Mouse (Mus musculus): ENCODE results near the gene Gm45711. TPM values are rescaled to one million over a fixed set of nuclear protein-coding genes. Genes with fewer than 3 reads are reported as not detected.

Gm45711 gene
- polyA plus RNA-seq, 1 experiment from 2014 or later: not detected

DNA sequence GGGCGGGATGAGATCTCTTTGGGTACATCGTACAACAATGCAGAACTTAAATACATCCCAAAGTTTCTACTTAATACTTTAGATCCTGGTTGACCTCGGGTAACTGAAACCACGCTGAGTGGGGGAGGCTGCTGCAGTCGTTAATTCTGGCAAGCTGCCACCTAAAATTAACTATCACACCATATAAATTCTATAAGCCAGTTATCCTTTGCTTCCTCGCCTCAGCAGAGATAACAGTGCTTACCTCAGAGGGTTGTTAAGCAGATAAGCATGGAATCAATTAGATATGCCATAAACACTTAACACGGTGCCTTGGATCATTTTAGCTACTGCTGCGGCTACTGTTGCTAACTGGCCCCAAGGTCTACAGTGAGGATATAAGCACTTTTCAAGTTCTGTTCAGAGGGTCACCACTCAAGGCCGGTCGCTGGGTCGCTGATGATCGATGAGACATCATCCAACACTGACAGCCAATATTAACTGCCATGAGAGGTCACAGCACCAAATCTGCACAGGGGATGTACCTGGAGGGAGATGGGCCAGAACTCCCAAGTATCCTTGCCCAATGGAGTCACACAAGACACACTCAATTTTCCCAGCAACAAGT is 67.7 kb downstream of the Gm45711 start:
- 74% methylated on average over 12 of the region's 12 CpGs for WGBS
- DNase-seq (ENCODE audit: low spot score) (no peak), ATAC-seq (ENCODE audit: low read depth) (no peak)
- Histone ChIP-seq H3K9ac (ENCODE audit: low read depth, low read length) (no peak overlapping the region), H3K4me1 (ENCODE audit: control insufficient read depth, insufficient read depth, low read length) (no peaks in the 10 kb centered on the region), H3K9me3 (ENCODE audit: control insufficient read depth, low read length) (no peaks in the 10 kb centered on the region), H3K36me3 (ENCODE audit: control insufficient read depth, insufficient read depth, low read length) (peaks cover 60% of the 10 kb centered on the region), H3K27me3 (replicated peaks; ENCODE audit: control insufficient read depth, insufficient read depth, low read length) (no peaks in the 10 kb centered on the region), H3K27ac (replicated peaks; ENCODE audit: low read depth, low read length) (no peak overlapping the region), H3K4me2 (ENCODE audit: low read depth, low read length) (no peak overlapping the region), H3K4me3 (ENCODE audit: low read depth, low read length) (no peak overlapping the region)

DNA sequence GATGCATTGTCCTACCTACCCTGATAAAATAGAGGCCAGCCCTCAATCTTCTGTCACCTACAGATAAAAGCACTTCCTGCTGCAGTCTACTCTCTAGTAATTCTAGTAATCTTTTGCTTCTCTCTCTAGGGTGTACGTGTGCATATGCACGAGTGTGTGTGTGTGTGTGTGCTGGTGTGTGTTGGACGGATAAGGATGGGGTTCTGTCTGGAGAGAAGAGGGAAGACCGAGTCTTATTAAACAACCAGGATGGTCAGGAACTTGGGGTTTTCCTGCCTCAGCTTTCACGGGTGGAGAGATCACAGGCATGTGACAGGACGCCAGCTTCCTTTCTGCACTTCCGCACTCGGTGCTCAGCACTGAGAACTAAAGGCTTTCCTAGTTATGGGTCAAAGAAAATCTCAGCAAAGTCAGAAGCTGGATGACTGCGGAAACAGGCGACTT is 70.4 kb downstream of the Gm45711 start:
- Histone ChIP-seq H3K36me3 (ENCODE audit: control insufficient read depth, insufficient read depth, low read length) (peaks cover 73% of the 10 kb centered on the region), H3K4me1 (ENCODE audit: control insufficient read depth, insufficient read depth, low read length) (no peaks in the 10 kb centered on the region), H3K9me3 (ENCODE audit: control insufficient read depth, low read length) (no peaks in the 10 kb centered on the region), H3K27me3 (replicated peaks; ENCODE audit: control insufficient read depth, insufficient read depth, low read length) (no peaks in the 10 kb centered on the region), H3K4me2 (ENCODE audit: low read depth, low read length) (no peak overlapping the region), H3K4me3 (ENCODE audit: low read depth, low read length) (no peak overlapping the region), H3K9ac (ENCODE audit: low read depth, low read length) (no peak overlapping the region), H3K27ac (replicated peaks; ENCODE audit: low read depth, low read length) (no peak overlapping the region)
- DNase-seq (ENCODE audit: low spot score) (no peak), ATAC-seq (ENCODE audit: low read depth) (no peak)
- 85% methylated on average over 10 of the region's 10 CpGs for WGBS

DNA sequence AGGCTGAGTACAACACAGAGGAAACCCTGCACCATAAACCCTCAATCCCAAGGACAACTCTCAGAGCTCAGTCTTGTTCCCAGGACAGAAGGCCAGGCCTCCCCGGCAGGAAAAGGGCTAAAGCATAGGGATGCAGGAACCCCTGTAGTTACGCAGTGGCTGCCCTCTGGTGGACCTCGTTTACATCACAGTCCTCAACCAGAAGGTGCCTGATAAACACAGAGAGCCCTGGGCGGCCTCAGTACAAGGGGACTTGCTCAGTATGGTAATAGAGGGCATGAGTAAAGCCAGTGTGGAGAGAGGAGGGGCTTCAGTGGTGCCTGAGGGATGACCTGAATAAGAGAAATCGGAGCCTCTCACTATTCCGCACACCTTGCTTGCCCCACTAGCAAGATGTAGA is 75.3 kb downstream of the Gm45711 start:
- Histone ChIP-seq H3K36me3 (ENCODE audit: control insufficient read depth, insufficient read depth, low read length) (peaks cover 80% of the 10 kb centered on the region), H3K4me1 (ENCODE audit: control insufficient read depth, insufficient read depth, low read length) (no peaks in the 10 kb centered on the region), H3K9me3 (ENCODE audit: control insufficient read depth, low read length) (no peaks in the 10 kb centered on the region), H3K27ac (replicated peaks; ENCODE audit: low read depth, low read length) (no peak overlapping the region), H3K27me3 (replicated peaks; ENCODE audit: control insufficient read depth, insufficient read depth, low read length) (no peaks in the 10 kb centered on the region), H3K4me2 (ENCODE audit: low read depth, low read length) (no peak overlapping the region), H3K4me3 (ENCODE audit: low read depth, low read length) (no peak overlapping the region), H3K9ac (ENCODE audit: low read depth, low read length) (no peak overlapping the region)
- ATAC-seq (ENCODE audit: low read depth): 0 out of 2 replicates have a peak, but pooled peaks have one; percentile 30
- whole genome bisulfite sequencing: 44% methylated on average over 6 of the region's 6 CpGs
- DNase-seq (ENCODE audit: low spot score): peak; percentile 19

DNA sequence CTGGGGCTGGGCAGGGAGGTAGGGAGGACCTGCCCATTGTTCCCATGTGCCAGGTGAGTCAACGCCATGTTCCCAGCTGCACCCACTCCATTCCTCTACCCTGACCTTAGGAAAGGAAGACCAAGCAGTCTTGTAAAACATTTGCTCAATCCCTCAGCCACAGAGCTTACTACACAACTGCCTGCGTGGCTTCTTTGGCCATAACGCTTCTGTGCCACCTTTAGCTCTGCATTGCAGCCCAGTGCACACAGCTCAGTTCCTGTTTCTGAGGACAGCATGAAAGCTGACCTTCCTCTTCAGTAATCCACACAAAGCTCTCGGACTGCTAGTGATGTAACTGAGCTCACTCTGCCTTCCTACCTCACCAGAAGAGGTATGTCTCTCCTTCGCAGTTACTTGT is 77.0 kb downstream of the Gm45711 start:
- no peak for DNase-seq (ENCODE audit: low spot score)
- Histone ChIP-seq H3K4me1 (ENCODE audit: control insufficient read depth, insufficient read depth, low read length) (no peaks in the 10 kb centered on the region), H3K27ac (replicated peaks; ENCODE audit: low read depth, low read length) (no peak overlapping the region), H3K9me3 (ENCODE audit: control insufficient read depth, low read length) (no peaks in the 10 kb centered on the region), H3K4me2 (ENCODE audit: low read depth, low read length) (no peak overlapping the region), H3K4me3 (ENCODE audit: low read depth, low read length) (no peak overlapping the region), H3K36me3 (ENCODE audit: control insufficient read depth, insufficient read depth, low read length) (peaks cover 77% of the 10 kb centered on the region), H3K9ac (ENCODE audit: low read depth, low read length) (no peak overlapping the region), H3K27me3 (replicated peaks; ENCODE audit: control insufficient read depth, insufficient read depth, low read length) (no peaks in the 10 kb centered on the region)
- 91% methylated on average over 5 of the region's 5 CpGs for WGBS
- no peak for ATAC-seq (ENCODE audit: low read depth)

DNA sequence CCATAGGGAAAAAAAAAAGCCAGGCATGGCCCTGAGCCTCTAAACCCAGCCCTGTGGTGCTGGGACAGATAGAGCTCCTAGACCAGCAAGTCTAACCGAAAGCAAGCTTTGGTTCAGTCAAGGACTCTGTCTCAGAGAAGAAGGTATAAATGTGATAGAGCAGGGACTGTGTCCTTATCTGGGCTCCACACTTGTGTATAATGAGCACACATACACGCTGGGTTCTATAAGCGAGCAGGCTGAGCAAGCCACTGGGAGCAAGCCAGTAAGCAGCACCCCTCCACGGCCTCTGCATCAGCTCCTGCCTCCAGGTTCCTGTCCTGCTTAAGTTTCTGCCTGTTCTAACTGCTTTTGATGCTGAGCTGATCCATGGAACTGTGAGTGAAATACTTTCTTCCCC is 77.8 kb downstream of the Gm45711 start:
- DNase-seq (ENCODE audit: low spot score) (no peak), ATAC-seq (ENCODE audit: low read depth) (no peak)
- H3K27me3 ChIP-seq (replicated peaks; ENCODE audit: control insufficient read depth, insufficient read depth, low read length): no peaks in the 10 kb centered on the region
- no peaks in the 10 kb centered on the region for H3K9me3 ChIP-seq (ENCODE audit: control insufficient read depth, low read length)
- WGBS: 98% methylated on average over 4 of the region's 4 CpGs
- H3K27ac ChIP-seq (replicated peaks; ENCODE audit: low read depth, low read length): no peak overlapping the region
- H3K4me3 ChIP-seq (ENCODE audit: low read depth, low read length): no peak overlapping the region
- peaks cover 77% of the 10 kb centered on the region for H3K36me3 ChIP-seq (ENCODE audit: control insufficient read depth, insufficient read depth, low read length)
- no peak overlapping the region for H3K9ac ChIP-seq (ENCODE audit: low read depth, low read length)
- no peaks in the 10 kb centered on the region for H3K4me1 ChIP-seq (ENCODE audit: control insufficient read depth, insufficient read depth, low read length)
- H3K4me2 ChIP-seq (ENCODE audit: low read depth, low read length): no peak overlapping the region

Other genes starting within 250 kb of the Gm45711 start
- 43.0 and 46.2 TPM in 2 replicates for gene Cdh5, start 208.5 kb downstream of the Gm45711 start, polyA plus RNA-seq (2014; fragmentation: Nextera tagmentation; extraction: Ambion mirVana)
- 2.1 and 2.5 TPM in 2 replicates for gene Bean1, start 139.6 kb downstream of the Gm45711 start, polyA plus RNA-seq (2014; fragmentation: Nextera tagmentation; extraction: Ambion mirVana)
- 16.4 and 21.2 TPM in 2 replicates for gene Tk2, start 61.5 kb downstream of the Gm45711 start, polyA plus RNA-seq (2014; fragmentation: Nextera tagmentation; extraction: Ambion mirVana)
- 33.0 and 35.5 TPM in 2 replicates for gene Cklf, start 59.2 kb downstream of the Gm45711 start, polyA plus RNA-seq (2014; fragmentation: Nextera tagmentation; extraction: Ambion mirVana)
- gene Cmtm2a, start 16.9 kb downstream of the Gm45711 start, polyA plus RNA-seq (2014; fragmentation: Nextera tagmentation; extraction: Ambion mirVana): not detected in 2 replicates
- not detected in 2 replicates for gene Cmtm1, start 64 bp upstream of the Gm45711 start, polyA plus RNA-seq (2014; fragmentation: Nextera tagmentation; extraction: Ambion mirVana)
- not detected in 2 replicates for gene Gm11020, start 11.5 kb upstream of the Gm45711 start, polyA plus RNA-seq (2014; fragmentation: Nextera tagmentation; extraction: Ambion mirVana)
- not detected in 2 replicates for gene Cmtm2b, start 12.1 kb upstream of the Gm45711 start, polyA plus RNA-seq (2014; fragmentation: Nextera tagmentation; extraction: Ambion mirVana)
- gene Cmtm3, start 29.3 kb upstream of the Gm45711 start, polyA plus RNA-seq (2014; fragmentation: Nextera tagmentation; extraction: Ambion mirVana): 168 and 189 TPM in 2 replicates
- 4.1 and 4.3 TPM in 2 replicates for gene Cmtm4, start 85.7 kb upstream of the Gm45711 start, polyA plus RNA-seq (2014; fragmentation: Nextera tagmentation; extraction: Ambion mirVana)
- 52.5 and 53.8 TPM in 2 replicates for gene Dync1li2, start 133.0 kb upstream of the Gm45711 start, polyA plus RNA-seq (2014; fragmentation: Nextera tagmentation; extraction: Ambion mirVana)
- 0.53 and 0.62 TPM in 2 replicates for gene Terb1, start 199.8 kb upstream of the Gm45711 start, polyA plus RNA-seq (2014; fragmentation: Nextera tagmentation; extraction: Ambion mirVana)
- 89.0 and 100 TPM in 2 replicates for gene Nae1, start 224.6 kb upstream of the Gm45711 start, polyA plus RNA-seq (2014; fragmentation: Nextera tagmentation; extraction: Ambion mirVana)
- 1.0 and 1.6 TPM in 2 replicates for gene Car7, start 224.6 kb upstream of the Gm45711 start, polyA plus RNA-seq (2014; fragmentation: Nextera tagmentation; extraction: Ambion mirVana)

Measured in embryonic facial prominence, embryonic 14.5 days (tissue).